Mouse (Mus musculus) adrenal gland, postnatal 36 days (tissue): ENCODE data around the gene Mkrn3. TPM values are rescaled to one million over a fixed set of nuclear protein-coding genes. Genes with fewer than 3 reads are reported as not detected.

Experiments
- DNase-seq, 2 experiments: peaks; one replicate each; pipeline ENCODE4 v3.0.0; 2021; ENCODE audit warnings: mixed read lengths in 1 of 2
- total RNA-seq, 2 experiments: library from RNA; stranded (reverse); gene quantifications; 2 replicates each; pipeline ENCODE4 v1.2.3; 2021

The Mkrn3 gene
- total RNA-seq, 2 experiments from 2014 or later: 1.0 to 1.1 TPM

GRCm38 (mm10) chr7:62378529-62378928, 41.4 kb downstream of the Mkrn3 start:
- no peak for DNase-seq

GRCm38 (mm10) chr7:62377313-62377712, 42.6 kb downstream of the Mkrn3 start:
- peak in 1 of 2 experiments; percentile 19 for DNase-seq

- peak; percentile 32 to 46 for DNase-seq
These were observed 43.2 kb downstream of the Mkrn3 start, which contains the start of gene Magel2 for GRCm38 (mm10) chr7:62376510-62377304. TSS of gene Magel2 (plus strand) at chr7:62377010.

GRCm38 (mm10) chr7:62375658-62376057, 44.3 kb downstream of the Mkrn3 start:
- DNase-seq: peak; percentile 50 to 57

Other genes with a start within 250 kb of the Mkrn3 start
- gene Ndn, start 73.6 kb downstream of the Mkrn3 start, total RNA-seq: 10 to 100 TPM; 71.7 to 87.8 TPM
- 1 to 10 TPM; 1.3 to 2.4 TPM for gene Magel2, start 43.1 kb downstream of the Mkrn3 start, total RNA-seq
- gene Peg12, start 44.4 kb upstream of the Mkrn3 start, total RNA-seq: 1 to 10 TPM; 1.2 to 1.6 TPM